Mouse (Mus musculus): ENCODE results near the gene Ciao1.

GRCm38 (mm10) chr2:127206916-127207315, 40.7 kb downstream of the Ciao1 start:
- TF ChIP-seq MYOD1 (IDR thresholded peaks at IDR 0.05; ENCODE audit: control insufficient read depth in 1 of 3, insufficient read length in 2 of 3, low read depth in 2 of 3) (no peak), POLR2AphosphoS2 (IDR thresholded peaks at IDR 0.05; ENCODE audit: insufficient read length, low read depth) (no peak), POLR2A (IDR thresholded peaks at IDR 0.05; ENCODE audit: insufficient read length, low read depth) (no peak)
